Mouse (Mus musculus): ENCODE data around the gene Lcn3. TPM values are rescaled to one million over a fixed set of nuclear protein-coding genes. Genes with fewer than 3 reads are reported as not detected.

Gene Lcn3
- polyA plus RNA-seq, 3 experiments from 2014 or later = not detected

Other genes starting within 250 kb of the Lcn3 start
- 10 to 100 TPM; 74.8 to 85.3 (median 76.1) TPM for gene Traf2, start 218.6 kb upstream of the Lcn3 start, polyA plus RNA-seq (2017; shearing (Covaris generic))
- gene Edf1, start 207.7 kb upstream of the Lcn3 start, polyA plus RNA-seq (2017; shearing (Covaris generic)) = 100 to 1,000 TPM; 246 to 394 (median 269) TPM
- gene Mamdc4, start 190.7 kb upstream of the Lcn3 start, polyA plus RNA-seq (2017; shearing (Covaris generic)) = 1 to 10 TPM in 2 of 3 experiments, under 1 TPM in 1; 0.85 to 2.2 (median 1.3) TPM
- 10 to 100 TPM; 37.0 to 64.3 (median 56.2) TPM for gene Phpt1, start 190.3 kb upstream of the Lcn3 start, polyA plus RNA-seq (2017; shearing (Covaris generic))
- gene Ajm1, start 183.8 kb upstream of the Lcn3 start, polyA plus RNA-seq (2017; shearing (Covaris generic)) = under 1 TPM in 1 of 3 experiments, not detected in 2; 0.07 TPM
- gene Rabl6, start 157.0 kb upstream of the Lcn3 start, polyA plus RNA-seq (2017; shearing (Covaris generic)) = 10 to 100 TPM; 14.0 to 28.3 (median 18.0) TPM
- not detected for gene Ccdc183, start 147.9 kb upstream of the Lcn3 start, polyA plus RNA-seq (2017; shearing (Covaris generic))
- 1 to 10 TPM in 2 of 3 experiments, under 1 TPM in 1; 0.80 to 2.2 (median 1.1) TPM for gene Tmem141, start 143.6 kb upstream of the Lcn3 start, polyA plus RNA-seq (2017; shearing (Covaris generic))
- under 1 TPM in 1 of 3 experiments, not detected in 2; 0.96 TPM for gene Fcna, start 137.5 kb upstream of the Lcn3 start, polyA plus RNA-seq (2017; shearing (Covaris generic))
- gene Lcn8, start 112.4 kb upstream of the Lcn3 start, polyA plus RNA-seq (2017; shearing (Covaris generic)) = not detected
- gene Lcn5, start 107.6 kb upstream of the Lcn3 start, polyA plus RNA-seq (2017; shearing (Covaris generic)) = not detected
- not detected for gene Lcn6, start 88.8 kb upstream of the Lcn3 start, polyA plus RNA-seq (2017; shearing (Covaris generic))
- gene Lcn10, start 82.8 kb upstream of the Lcn3 start, polyA plus RNA-seq (2017; shearing (Covaris generic)) = 1 to 10 TPM in 2 of 3 experiments, not detected in 1; 1.1 to 1.4 TPM
- gene Obp2a, start 65.5 kb upstream of the Lcn3 start, polyA plus RNA-seq (2017; shearing (Covaris generic)) = not detected
- gene Bmyc, start 58.8 kb upstream of the Lcn3 start, polyA plus RNA-seq (2017; shearing (Covaris generic)) = 100 to 1,000 TPM in 1 of 3 experiments, 10 to 100 TPM in 2; 31.0 to 105 (median 84.4) TPM
- not detected for gene Obp2b, start 28.6 kb upstream of the Lcn3 start, polyA plus RNA-seq (2017; shearing (Covaris generic))
- gene Lcn11, start 11.4 kb downstream of the Lcn3 start, polyA plus RNA-seq (2017; shearing (Covaris generic)) = not detected
- gene Gm13539, start 16.7 kb downstream of the Lcn3 start, polyA plus RNA-seq (2017; shearing (Covaris generic)) = not detected
- gene Glt6d1, start 50.3 kb downstream of the Lcn3 start, polyA plus RNA-seq (2017; shearing (Covaris generic)) = not detected
- gene Lcn9, start 57.6 kb downstream of the Lcn3 start, polyA plus RNA-seq (2017; shearing (Covaris generic)) = not detected
- under 1 TPM in 2 of 3 experiments, not detected in 1; 0.46 to 0.52 TPM for gene Sohlh1, start 81.7 kb downstream of the Lcn3 start, polyA plus RNA-seq (2017; shearing (Covaris generic))
- gene Kcnt1, start 98.2 kb downstream of the Lcn3 start, polyA plus RNA-seq (2017; shearing (Covaris generic)) = not detected
- 10 to 100 TPM in 1 of 3 experiments, 1 to 10 TPM in 2; 7.0 to 13.6 (median 8.6) TPM for gene Camsap1, start 217.7 kb downstream of the Lcn3 start, polyA plus RNA-seq (2017; shearing (Covaris generic))

Data from inflammation-experienced regulatory T-cells, adult 6 months (primary cell).